Mouse (Mus musculus) liver, embryonic 13.5 days (tissue): ENCODE results near the gene Tmc3. TPM values are rescaled to one million over a fixed set of nuclear protein-coding genes. Genes with fewer than 3 reads are reported as not detected.

Experiments
- ATAC-seq: fragments of 200-750 bp; cut with Nextera tagmentation; 2 replicates; pipeline ENCODE4 v1.8.0; 2017; ENCODE audit warnings: low read depth, mild to moderate bottlenecking, moderate number of reproducible peaks, moderate library complexity
- DNase-seq: peaks from one replicate; pipeline ENCODE4 v3.0.0; 2022
- H3K27ac ChIP-seq: fragments of 300-500 bp; sonication (generic); 2 replicates; pipeline ENCODE4 v1.5.1; 2015; ENCODE audit warnings: moderate library complexity, mild to moderate bottlenecking, inconsistent platforms
- H3K27me3 ChIP-seq: fragments of 300-500 bp; sonication (generic); 2 replicates; pipeline ENCODE4 v1.6.1; 2015; ENCODE audit warnings: mild to moderate bottlenecking, inconsistent platforms
- H3K36me3 ChIP-seq: fragments of 300-500 bp; sonication (generic); 2 replicates; pipeline ENCODE4 v1.6.1; 2015; ENCODE audit warnings: mild to moderate bottlenecking, inconsistent platforms
- H3K4me1 ChIP-seq: fragments of 300-500 bp; sonication (generic); replicated peaks from 2 replicates; pipeline ENCODE4 v1.6.1; 2015; ENCODE audit warnings: inconsistent platforms
- H3K4me2 ChIP-seq: fragments of 300-500 bp; sonication (generic); 2 replicates; pipeline ENCODE4 v1.6.1; 2015; ENCODE audit warnings: inconsistent platforms, mild to moderate bottlenecking, moderate library complexity
- H3K4me3 ChIP-seq: fragments of 300-500 bp; sonication (generic); replicated peaks from 2 replicates; pipeline ENCODE4 v1.5.1; 2015; ENCODE audit warnings: mild to moderate bottlenecking, inconsistent platforms
- H3K9ac ChIP-seq: fragments of 300-500 bp; sonication (generic); 2 replicates; pipeline ENCODE4 v1.6.1; 2015; ENCODE audit warnings: mild to moderate bottlenecking, inconsistent platforms
- H3K9me3 ChIP-seq: fragments of 300-500 bp; sonication (generic); replicated peaks from 2 replicates; pipeline ENCODE4 v1.6.1; 2016; ENCODE audit warnings: inconsistent platforms
- WGBS: fragments of 180-500 bp; shearing (Covaris S2); methylation state at CpG from one replicate; pipeline ENCODE4 v1.1.7; 2015; ENCODE audit not compliant: insufficient replicate concordance; 5-methylcytosine and 5-hydroxymethylcytosine counted together
- polyA plus RNA-seq: library from polyadenylated mRNA; unstranded; fragments of >200 nt; fragmentation: Nextera tagmentation; extraction: Ambion mirVana; gene quantifications from 2 replicates; pipeline ENCODE4 v1.2.1, GENCODE M21; 2015

The Tmc3 gene
- polyA plus RNA-seq: 0.28 and 0.44 TPM in 2 replicates

DNA sequence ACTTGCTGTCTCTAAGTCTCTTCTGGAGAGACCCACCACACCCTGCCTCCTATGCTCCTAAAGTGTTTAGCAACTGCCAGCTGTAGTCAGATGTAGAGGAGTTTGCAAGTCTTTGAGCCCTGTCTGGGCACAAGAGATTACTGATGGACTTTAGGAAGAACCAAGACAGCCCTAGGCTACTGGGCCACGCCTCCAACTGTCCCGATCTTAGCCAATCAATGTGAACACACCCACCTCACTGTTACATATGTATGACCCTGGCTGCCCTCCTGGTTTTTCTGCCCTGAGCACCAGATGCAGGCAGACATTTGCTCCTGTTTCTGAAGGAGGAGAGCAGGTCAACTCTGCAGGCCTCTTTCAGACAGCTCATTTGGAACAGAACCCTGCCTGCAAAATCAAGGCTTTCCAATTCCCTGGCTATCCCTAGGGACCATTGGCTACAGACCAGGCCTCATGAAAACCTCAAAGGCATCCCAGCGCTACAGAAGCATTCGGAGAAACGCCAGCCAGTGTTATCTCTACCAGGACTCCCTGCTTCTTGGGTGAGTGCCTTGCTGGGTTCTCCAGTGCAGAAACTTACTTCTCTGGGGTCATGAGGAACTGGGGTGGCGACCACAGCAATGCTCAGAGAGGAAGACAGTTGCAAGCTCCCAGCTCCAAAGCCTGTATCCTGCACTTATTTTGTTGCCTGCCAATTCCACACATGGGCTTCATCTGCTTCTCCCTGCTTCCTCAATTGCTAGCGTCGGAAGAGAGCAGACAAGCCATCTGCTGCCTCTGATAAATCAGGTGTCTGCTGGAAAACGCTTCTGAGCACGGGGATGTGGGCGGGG is at the start of gene Tmc3:
Gene Tmc3 (plus strand): TSS at position 289 of the 833 bp plus-strand sequence.
- H3K27ac ChIP-seq: no peak within 1 kb of the TSS
- no peak within 1 kb of the TSS for H3K4me3 ChIP-seq
- H3K4me1 ChIP-seq: peaks cover 11% of the 10 kb centered on the region
- no peak within 1 kb of the TSS for H3K9ac ChIP-seq
- H3K27me3 ChIP-seq: no peaks in the 10 kb centered on the region
- H3K36me3 ChIP-seq: no peaks in the 10 kb centered on the region
- H3K4me2 ChIP-seq: 0 out of 2 replicates have a peak within 1 kb of the TSS, but pooled peaks have one; percentile 10
- ATAC-seq: peak; percentile 92
- 19% methylated on average over 11 of the region's 11 CpGs for WGBS
- DNase-seq: peak; percentile 11
- no peaks in the 10 kb centered on the region for H3K9me3 ChIP-seq

DNA sequence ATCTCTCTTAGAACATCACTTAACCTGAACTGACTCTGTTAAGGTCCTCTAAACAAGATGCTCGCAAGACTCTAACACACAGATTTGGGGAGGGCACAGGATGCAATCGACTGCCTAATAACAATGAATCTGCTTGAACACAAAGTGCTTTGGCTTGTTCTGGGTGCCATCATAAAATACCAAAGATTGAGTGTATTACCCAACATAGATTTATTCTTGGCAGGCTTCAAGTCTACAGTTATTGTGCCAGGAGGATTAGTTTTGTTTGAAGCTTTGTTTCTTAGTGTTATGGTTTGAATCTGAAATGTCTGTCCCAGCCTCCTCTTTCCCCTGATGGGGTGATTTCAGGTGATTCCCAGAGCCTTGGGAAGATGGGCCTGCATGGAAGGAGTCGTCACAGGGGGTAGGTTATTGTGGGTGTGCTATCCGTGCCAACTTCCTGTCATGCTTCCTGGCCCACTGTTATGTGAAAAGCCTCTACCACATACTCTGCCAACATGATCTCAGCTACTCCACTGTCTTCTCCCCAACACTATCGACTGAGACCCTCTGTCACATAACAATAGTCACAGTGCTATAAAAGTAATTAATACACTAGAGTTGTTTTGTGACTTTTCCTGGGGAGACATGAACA is 43.1 kb upstream of the Tmc3 start:
- no peaks in the 10 kb centered on the region for H3K9me3 ChIP-seq
- WGBS: 50% methylated on average over 5 of the region's 5 CpGs
- H3K4me3 ChIP-seq: no peak overlapping the region
- H3K9ac ChIP-seq: no peak overlapping the region
- no peak for DNase-seq
- H3K27ac ChIP-seq: no peak overlapping the region
- no peaks in the 10 kb centered on the region for H3K27me3 ChIP-seq
- H3K4me1 ChIP-seq: no peaks in the 10 kb centered on the region
- no peaks in the 10 kb centered on the region for H3K36me3 ChIP-seq
- H3K4me2 ChIP-seq: no peak overlapping the region
- ATAC-seq: no peak

DNA sequence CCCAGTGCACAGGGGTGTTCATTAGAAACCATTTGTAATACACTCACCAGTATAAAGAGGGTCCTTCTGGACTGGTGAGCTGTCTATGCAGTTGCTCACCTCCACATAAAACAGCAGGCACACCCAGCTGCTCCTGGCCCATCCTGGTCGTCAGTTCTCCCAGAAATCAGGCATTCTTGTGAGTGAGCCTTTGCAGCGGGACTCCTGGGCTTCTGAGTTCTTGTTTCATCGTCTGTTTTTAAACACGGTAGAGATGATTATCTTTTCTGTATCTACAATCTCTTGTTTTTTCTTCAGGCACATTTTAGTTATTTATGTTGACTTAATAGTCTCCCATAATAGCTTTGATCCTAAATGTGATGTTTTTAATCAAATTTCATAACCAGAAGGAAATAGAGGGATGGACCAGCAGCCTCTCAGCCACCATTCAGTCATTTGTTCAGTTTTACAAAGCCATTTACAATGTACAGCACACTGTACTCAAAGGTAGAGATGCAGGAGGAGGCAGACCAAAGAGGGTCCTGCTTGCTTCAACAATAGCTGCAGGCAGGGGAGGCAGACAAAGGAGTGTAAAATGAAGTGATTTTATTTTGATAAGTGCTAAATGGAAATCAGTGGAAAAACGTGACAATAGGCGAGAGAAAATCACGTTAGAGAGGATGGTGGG is 35.9 kb upstream of the Tmc3 start:
- no peaks in the 10 kb centered on the region for H3K9me3 ChIP-seq
- H3K4me2 ChIP-seq: no peak overlapping the region
- H3K36me3 ChIP-seq: no peaks in the 10 kb centered on the region
- no peak overlapping the region for H3K4me3 ChIP-seq
- ATAC-seq: no peak
- WGBS: 39% methylated on average over 7 of the region's 7 CpGs
- H3K27me3 ChIP-seq: no peaks in the 10 kb centered on the region
- no peak overlapping the region for H3K9ac ChIP-seq
- H3K4me1 ChIP-seq: no peaks in the 10 kb centered on the region
- DNase-seq: no peak
- no peak overlapping the region for H3K27ac ChIP-seq

DNA sequence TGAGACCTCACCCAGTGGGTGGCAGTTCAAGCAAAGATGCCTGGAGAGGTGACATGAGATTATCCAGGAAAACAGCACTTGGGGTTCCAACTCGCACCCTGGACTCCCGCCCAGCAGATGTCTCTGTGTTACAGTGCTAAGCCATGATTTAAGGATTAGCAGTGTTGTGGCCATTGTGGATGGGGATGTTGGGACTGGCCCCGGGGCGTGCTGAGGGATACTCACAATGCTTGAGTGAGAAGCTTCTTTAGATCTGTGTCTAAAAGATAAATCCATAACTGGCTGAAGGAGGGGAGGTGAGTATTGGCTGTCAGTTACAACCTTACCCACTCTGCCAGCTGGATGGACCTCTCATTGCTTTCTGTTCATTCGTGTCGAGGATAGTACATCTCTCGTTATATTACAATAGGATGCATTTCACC is 35.4 kb upstream of the Tmc3 start:
- ATAC-seq: no peak
- 51% methylated on average over 7 of the region's 7 CpGs for WGBS
- Histone ChIP-seq H3K9me3 (no peaks in the 10 kb centered on the region), H3K27ac (no peak overlapping the region), H3K4me3 (no peak overlapping the region), H3K4me2 (no peak overlapping the region), H3K9ac (no peak overlapping the region), H3K27me3 (no peaks in the 10 kb centered on the region), H3K36me3 (no peaks in the 10 kb centered on the region), H3K4me1 (no peaks in the 10 kb centered on the region)
- no peak for DNase-seq

DNA sequence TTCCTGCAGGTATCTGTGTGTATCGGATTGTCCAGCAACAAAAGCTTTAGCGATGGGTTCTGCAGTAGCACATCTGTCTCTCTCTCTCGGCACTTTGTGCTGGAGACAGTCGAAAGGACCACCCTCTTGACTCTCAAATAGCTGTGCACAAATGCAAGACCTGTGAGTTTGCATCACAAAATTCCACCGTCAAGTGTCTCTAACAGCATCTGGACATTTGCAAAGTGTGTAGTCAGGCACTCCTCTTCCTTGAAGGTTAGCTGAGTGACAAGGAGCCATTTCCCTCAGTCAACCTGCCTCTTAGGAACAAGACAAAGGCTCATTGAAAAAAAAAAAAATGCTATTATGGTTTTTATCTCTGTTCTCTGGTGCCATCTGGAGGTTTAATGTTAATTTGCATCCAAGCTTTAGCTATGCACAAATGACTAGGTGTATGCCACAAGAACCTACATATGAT is 34.7 kb upstream of the Tmc3 start:
- ATAC-seq (no peak), DNase-seq (no peak)
- no peaks in the 10 kb centered on the region for H3K27me3 ChIP-seq
- H3K4me1 ChIP-seq: no peaks in the 10 kb centered on the region
- H3K4me3 ChIP-seq: no peak overlapping the region
- no peaks in the 10 kb centered on the region for H3K9me3 ChIP-seq
- H3K27ac ChIP-seq: no peak overlapping the region
- H3K36me3 ChIP-seq: no peaks in the 10 kb centered on the region
- WGBS: 53% methylated on average over 5 of the region's 5 CpGs
- no peak overlapping the region for H3K9ac ChIP-seq
- no peak overlapping the region for H3K4me2 ChIP-seq

DNA sequence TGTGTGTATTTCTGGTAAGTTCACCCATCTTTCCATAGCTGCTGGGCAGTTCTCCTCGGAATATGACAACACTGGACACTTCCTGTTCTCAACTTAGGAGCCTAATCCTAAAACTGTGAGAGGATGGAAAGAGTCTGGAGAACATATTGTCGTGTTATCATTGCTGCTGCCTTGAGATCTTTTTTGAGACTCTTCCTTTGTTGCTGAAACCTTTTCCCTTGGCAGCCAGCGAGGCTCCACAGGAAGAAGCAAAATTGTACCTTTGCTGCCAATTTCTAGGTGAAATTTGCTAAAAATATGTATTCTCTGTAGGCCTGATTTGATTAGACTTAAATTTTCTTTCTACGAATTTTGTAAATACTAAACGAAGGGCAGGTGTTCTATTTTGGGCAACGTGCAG is 30.2 kb upstream of the Tmc3 start:
- ATAC-seq: no peak

DNA sequence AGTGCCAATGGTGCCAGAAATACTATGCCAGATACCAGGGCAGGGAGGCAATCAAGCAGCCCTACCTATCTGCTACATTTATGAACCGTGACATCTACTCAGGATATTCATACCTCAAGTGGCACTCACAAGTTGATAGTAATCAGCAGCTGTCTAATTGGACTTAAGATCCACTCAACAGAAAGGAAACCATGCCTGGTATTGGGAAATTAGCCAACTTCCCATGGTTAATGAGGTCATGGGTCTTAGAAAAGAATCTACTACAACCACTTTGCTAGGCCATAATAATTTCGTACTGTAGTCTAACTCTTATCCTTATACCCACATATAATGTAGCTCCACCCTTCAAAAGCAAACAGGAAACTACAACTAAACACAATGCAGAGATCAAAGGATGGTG is 28.2 kb upstream of the Tmc3 start:
- no peak for DNase-seq
- 37% methylated on average over 2 of the region's 2 CpGs for WGBS

More for the DNA sequence above, 30.2 kb upstream of the Tmc3 start:
- Histone ChIP-seq H3K9me3 (no peaks in the 10 kb centered on the region), H3K4me1 (no peaks in the 10 kb centered on the region), H3K4me3 (no peak overlapping the region), H3K27me3 (no peaks in the 10 kb centered on the region), H3K9ac (no peak overlapping the region), H3K36me3 (no peaks in the 10 kb centered on the region), H3K4me2 (no peak overlapping the region), H3K27ac (no peak overlapping the region)
- no peak for DNase-seq
- 55% methylated on average over 6 of the region's 6 CpGs for WGBS

DNA sequence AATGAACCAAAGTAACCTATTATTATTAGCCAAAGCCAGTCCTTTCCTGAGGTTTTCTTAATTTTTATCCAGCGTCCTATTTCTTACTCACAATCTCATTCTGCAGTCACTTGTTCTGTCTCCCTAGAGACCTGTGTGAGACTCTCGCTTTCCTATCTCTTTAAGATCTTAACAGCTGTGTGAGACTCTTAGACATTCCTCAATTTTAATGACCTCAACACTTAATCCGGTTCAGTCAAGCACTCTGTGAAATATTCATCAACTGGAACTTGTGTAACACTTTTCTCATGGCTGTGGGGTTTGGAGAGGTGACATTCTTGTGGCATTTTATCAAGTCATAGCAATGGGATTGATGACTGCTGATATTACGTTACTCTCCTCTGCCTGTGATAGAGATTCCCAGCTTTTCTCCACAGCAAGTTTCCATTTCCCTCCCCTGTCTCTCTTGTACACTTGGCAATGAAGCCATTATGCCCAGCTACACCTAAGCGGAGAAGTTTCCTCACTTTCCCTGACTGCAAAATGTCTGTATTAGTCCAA is 25.9 kb upstream of the Tmc3 start:
- Histone ChIP-seq H3K4me1 (no peaks in the 10 kb centered on the region), H3K9ac (no peak overlapping the region), H3K9me3 (no peaks in the 10 kb centered on the region), H3K4me2 (no peak overlapping the region), H3K4me3 (no peak overlapping the region), H3K27me3 (no peaks in the 10 kb centered on the region), H3K36me3 (no peaks in the 10 kb centered on the region), H3K27ac (no peak overlapping the region)
- ATAC-seq (no peak), DNase-seq (no peak)
- WGBS: 56% methylated on average over 5 of the region's 5 CpGs

More for the DNA sequence above, 28.2 kb upstream of the Tmc3 start:
- Histone ChIP-seq H3K27me3 (no peaks in the 10 kb centered on the region), H3K4me1 (no peaks in the 10 kb centered on the region), H3K9ac (no peak overlapping the region), H3K9me3 (no peaks in the 10 kb centered on the region), H3K27ac (no peak overlapping the region), H3K4me3 (no peak overlapping the region), H3K36me3 (no peaks in the 10 kb centered on the region), H3K4me2 (no peak overlapping the region)
- ATAC-seq: no peak

DNA sequence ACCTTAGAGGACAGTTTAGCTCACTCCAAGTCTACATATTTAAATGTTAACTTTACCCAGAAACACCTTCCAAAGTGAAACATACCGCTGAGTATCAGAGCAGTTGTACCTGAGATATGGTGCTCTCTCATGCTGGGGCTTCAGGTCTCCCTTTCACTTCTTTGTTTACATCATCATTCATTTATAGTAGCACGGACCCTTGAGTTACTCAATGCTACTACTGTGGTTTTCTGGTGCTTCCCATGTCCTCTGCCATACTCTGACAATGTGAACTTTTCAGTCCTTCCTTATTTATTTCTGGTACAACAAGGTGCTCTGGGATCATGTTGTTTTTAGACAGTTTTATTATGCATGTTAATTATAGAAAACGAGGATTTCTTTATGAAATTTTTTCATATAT is 25.2 kb upstream of the Tmc3 start:
- 40% methylated on average over 3 of the region's 3 CpGs for WGBS
- H3K36me3 ChIP-seq: no peaks in the 10 kb centered on the region
- H3K4me3 ChIP-seq: no peak overlapping the region
- no peaks in the 10 kb centered on the region for H3K27me3 ChIP-seq
- no peak overlapping the region for H3K4me2 ChIP-seq
- DNase-seq (no peak), ATAC-seq (no peak)
- no peak overlapping the region for H3K27ac ChIP-seq
- no peaks in the 10 kb centered on the region for H3K4me1 ChIP-seq
- no peaks in the 10 kb centered on the region for H3K9me3 ChIP-seq
- H3K9ac ChIP-seq: no peak overlapping the region

DNA sequence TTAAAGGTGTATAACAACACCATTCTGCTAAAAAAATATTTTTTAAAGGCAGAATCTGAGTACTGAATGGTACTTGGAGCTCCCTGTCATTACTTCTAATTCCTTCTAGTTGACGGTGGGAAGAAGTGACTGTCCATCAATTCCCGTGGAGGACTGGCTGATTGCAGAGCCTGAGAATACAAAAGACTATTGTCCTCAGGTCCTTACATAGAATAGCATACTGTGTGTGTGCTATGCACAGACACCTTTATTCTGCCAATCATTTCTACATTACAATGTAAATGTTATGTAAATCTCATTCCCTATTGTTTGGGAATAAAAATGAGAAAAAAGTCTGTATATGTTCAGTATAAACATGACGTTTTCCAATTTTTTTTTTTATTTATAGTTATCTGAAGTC is 22.9 kb upstream of the Tmc3 start:
- ATAC-seq: no peak
- WGBS: 56% methylated on average over 3 of the region's 3 CpGs
- no peaks in the 10 kb centered on the region for H3K27me3 ChIP-seq
- H3K27ac ChIP-seq: no peak overlapping the region
- no peaks in the 10 kb centered on the region for H3K36me3 ChIP-seq
- DNase-seq: no peak
- H3K9me3 ChIP-seq: no peaks in the 10 kb centered on the region
- no peak overlapping the region for H3K9ac ChIP-seq
- no peaks in the 10 kb centered on the region for H3K4me1 ChIP-seq
- no peak overlapping the region for H3K4me2 ChIP-seq
- H3K4me3 ChIP-seq: no peak overlapping the region

DNA sequence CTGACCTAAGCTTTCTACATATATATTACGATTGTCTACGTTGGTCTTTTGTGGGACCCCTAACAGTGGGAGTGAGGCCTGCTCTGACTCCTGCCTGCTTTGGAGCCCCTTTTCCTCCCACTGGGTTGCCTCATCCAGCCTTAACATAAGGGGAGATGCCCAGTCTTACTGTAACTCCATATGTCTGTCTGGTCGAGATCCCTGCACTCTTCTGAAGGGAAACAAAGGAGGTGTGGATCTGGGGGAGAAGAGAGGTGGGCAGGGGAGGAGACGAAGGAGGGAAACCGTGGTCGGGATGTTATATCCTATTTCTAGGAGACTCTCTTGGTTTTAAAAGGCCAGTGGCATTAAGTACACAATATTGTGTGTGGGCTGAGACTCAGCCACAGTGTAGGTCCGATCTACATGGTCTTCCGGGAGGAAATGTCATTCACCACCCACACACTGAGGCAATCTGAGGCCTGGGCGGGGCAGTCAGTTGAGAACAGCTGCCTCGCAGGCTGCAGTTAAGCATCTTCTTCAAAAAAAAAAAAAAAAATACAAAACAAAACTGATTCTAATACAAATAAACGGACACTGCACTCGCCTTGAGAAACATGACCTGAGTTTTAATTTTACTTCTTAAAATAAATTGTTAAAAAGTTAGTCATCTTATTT is 20.0 kb upstream of the Tmc3 start:
- 42% methylated on average over 12 of the region's 12 CpGs for WGBS
- Histone ChIP-seq H3K36me3 (no peaks in the 10 kb centered on the region), H3K4me2 (no peak overlapping the region), H3K9ac (no peak overlapping the region), H3K27me3 (no peaks in the 10 kb centered on the region), H3K4me3 (no peak overlapping the region), H3K9me3 (no peaks in the 10 kb centered on the region), H3K27ac (no peak overlapping the region), H3K4me1 (no peaks in the 10 kb centered on the region)
- ATAC-seq (no peak), DNase-seq (no peak)
